Mouse (Mus musculus): Measurements from ENCODE around the gene Gk5.

Gene Gk5

DNA sequence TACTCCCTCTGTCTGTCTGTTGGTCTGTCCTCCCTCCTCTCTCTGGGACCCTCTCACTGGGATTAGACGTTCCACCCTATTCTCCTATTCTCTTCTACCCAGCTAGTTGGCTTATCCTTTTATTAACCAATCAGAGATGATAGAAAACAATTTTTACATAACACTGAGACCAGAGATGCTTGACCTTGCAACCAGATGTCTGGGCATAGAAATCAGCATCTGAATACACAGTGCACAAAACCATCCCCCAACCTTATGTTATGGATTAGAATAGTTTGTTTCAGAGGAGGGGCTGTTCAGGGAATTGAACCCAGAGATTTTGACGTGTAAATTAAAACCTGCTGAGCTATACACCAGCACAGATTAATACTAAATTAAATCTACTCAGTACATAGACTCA lies 111.1 kb downstream of the Gk5 start:
- DNase-seq: no peak

All from kidney, postnatal 14 days (tissue).